Mouse (Mus musculus) midbrain, postnatal 0 days (tissue): ENCODE measurements around the gene 1700003H04Rik. TPM values are rescaled to one million over a fixed set of nuclear protein-coding genes. Genes with fewer than 3 reads are reported as not detected.

Experiments used
- ATAC-seq: fragments of 200-750 bp; cut with Nextera tagmentation; 2 replicates; pipeline ENCODE4 v1.8.0; 2017; ENCODE audit warnings: moderate number of reproducible peaks, mild to moderate bottlenecking, moderate TSS enrichment, moderate library complexity; ENCODE audit not compliant: low FRiP score
- DNase-seq: peaks from one replicate; pipeline ENCODE4 v3.0.0-alpha.2; 2015; ENCODE audit warnings: low spot score
- H3K27ac ChIP-seq: fragments of 300-500 bp; sonication (generic); 2 replicates; pipeline ENCODE4 v1.5.1; 2014; ENCODE audit warnings: low read depth, mild to moderate bottlenecking, low read length, mixed read lengths
- H3K27me3 ChIP-seq: fragments of 300-500 bp; sonication (generic); 2 replicates; pipeline ENCODE4 v1.6.1; 2014; ENCODE audit warnings: low read length, control low read depth, mixed read lengths; ENCODE audit not compliant: insufficient read depth
- H3K36me3 ChIP-seq: fragments of 300-500 bp; sonication (generic); 2 replicates; pipeline ENCODE4 v1.6.1; 2014; ENCODE audit warnings: low read length, control low read depth, mixed read lengths; ENCODE audit not compliant: insufficient read depth
- H3K4me1 ChIP-seq: fragments of 300-500 bp; sonication (generic); 2 replicates; pipeline ENCODE4 v1.6.1; 2014; ENCODE audit warnings: mild to moderate bottlenecking, control low read depth, antibody characterized with exemption, low read length, mixed read lengths; ENCODE audit not compliant: insufficient read depth
- H3K4me2 ChIP-seq: fragments of 300-500 bp; sonication (generic); 2 replicates; pipeline ENCODE4 v1.6.1; 2014; ENCODE audit warnings: low read depth, mild to moderate bottlenecking, low read length, mixed read lengths; ENCODE audit not compliant: poor library complexity, severe bottlenecking
- H3K4me3 ChIP-seq: fragments of 300-500 bp; sonication (generic); 2 replicates; pipeline ENCODE4 v1.5.1; 2014; ENCODE audit warnings: low read depth, mild to moderate bottlenecking, low read length, moderate library complexity
- H3K9ac ChIP-seq: fragments of 300-500 bp; sonication (generic); replicated peaks from 2 replicates; pipeline ENCODE4 v1.6.1; 2014; ENCODE audit warnings: mild to moderate bottlenecking, low read length, moderate library complexity, mixed read lengths; ENCODE audit not compliant: poor library complexity, severe bottlenecking
- H3K9me3 ChIP-seq: fragments of 300-500 bp; sonication (generic); 2 replicates; pipeline ENCODE4 v1.6.1; 2016; ENCODE audit warnings: low read length, control low read depth
- CTCF ChIP-seq: IDR thresholded peaks from 2 replicates; pipeline ENCODE4 v1.5.1; 2016; ENCODE audit warnings: antibody characterized with exemption, mild to moderate bottlenecking
- WGBS: fragments of 180-500 bp; shearing (Covaris S2); extraction: QIAGEN DNeasy Blood & Tissue Kit; methylation state at CpG from one replicate; pipeline ENCODE4 v1.1.7; 2014; 5-methylcytosine and 5-hydroxymethylcytosine counted together
- polyA plus RNA-seq: library from polyadenylated mRNA; unstranded; fragments of >200 nt; fragmentation: Nextera tagmentation; extraction: Ambion mirVana; gene quantifications from 2 replicates; pipeline ENCODE4 v1.2.1, GENCODE M21; 2015
- total RNA-seq: library from RNA; depleted of rRNA; stranded (reverse); fragments of >200 nt; gene quantifications from 2 replicates; pipeline ENCODE4 v1.2.3, GENCODE M21; 2014; rRNA removed

1700003H04Rik gene
- total and polyA plus RNA-seq, 2 experiments from 2014 or later: not detected

GRCm38 (mm10) chr3:124548898-124549297 is 32.0 kb downstream of the 1700003H04Rik start:
- ATAC-seq: no peak
- Histone ChIP-seq H3K4me2 (no peak overlapping the region), H3K36me3 (no peaks in the 10 kb centered on the region), H3K9me3 (no peaks in the 10 kb centered on the region), H3K4me1 (no peaks in the 10 kb centered on the region), H3K9ac (no peak overlapping the region), H3K27me3 (no peaks in the 10 kb centered on the region), H3K4me3 (no peak overlapping the region), H3K27ac (no peak overlapping the region)
- no peak for TF ChIP-seq CTCF
- WGBS: 87% methylated on average over 10 of the region's 10 CpGs
- DNase-seq: peak; percentile 65

- peak; percentile 75 for DNase-seq
- no peak for TF ChIP-seq CTCF
- Histone ChIP-seq H3K4me3 (no peak overlapping the region), H3K27me3 (no peaks in the 10 kb centered on the region), H3K4me2 (no peak overlapping the region), H3K27ac (no peak overlapping the region), H3K4me1 (no peaks in the 10 kb centered on the region), H3K9me3 (no peaks in the 10 kb centered on the region), H3K36me3 (no peaks in the 10 kb centered on the region), H3K9ac (no peak overlapping the region)
- no peak for ATAC-seq
- WGBS: 78% methylated on average over 2 of the region's 2 CpGs
Measured at GRCm38 (mm10) chr3:124538260-124538659, 42.6 kb downstream of the 1700003H04Rik start.

- Histone ChIP-seq H3K27ac (no peak overlapping the region), H3K9ac (no peak overlapping the region), H3K4me3 (no peak overlapping the region), H3K4me1 (no peaks in the 10 kb centered on the region), H3K27me3 (no peaks in the 10 kb centered on the region), H3K36me3 (no peaks in the 10 kb centered on the region), H3K9me3 (no peaks in the 10 kb centered on the region), H3K4me2 (no peak overlapping the region)
- DNase-seq: no peak
- ATAC-seq: no peak
- TF ChIP-seq CTCF: no peak
- WGBS: 58% methylated on average over 1 of the region's 1 CpGs
Measured at GRCm38 (mm10) chr3:124536602-124537001, 44.3 kb downstream of the 1700003H04Rik start.

DNA sequence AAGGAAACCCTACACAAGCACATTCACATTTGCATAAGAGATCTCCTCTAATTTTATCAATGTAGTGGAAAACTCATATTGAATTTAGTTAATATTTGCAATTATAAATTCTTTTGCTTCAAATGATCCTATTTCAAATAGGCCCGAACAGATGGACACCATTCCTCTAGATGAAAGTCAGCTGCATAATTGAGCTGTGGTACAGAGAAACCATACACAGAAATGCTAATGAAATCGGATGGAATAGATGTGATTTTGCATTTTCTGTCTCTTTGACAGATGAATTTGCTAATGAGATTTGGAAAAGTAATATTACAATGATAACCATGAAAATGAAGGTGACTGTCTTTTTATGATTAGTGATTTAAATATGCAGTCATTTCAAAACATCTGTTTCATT is 62.1 kb downstream of the 1700003H04Rik start:
- H3K4me1 ChIP-seq: no peaks in the 10 kb centered on the region
- ATAC-seq: no peak
- no peaks in the 10 kb centered on the region for H3K9me3 ChIP-seq
- no peak overlapping the region for H3K4me3 ChIP-seq
- 57% methylated on average over 2 of the region's 2 CpGs for WGBS
- H3K36me3 ChIP-seq: no peaks in the 10 kb centered on the region
- no peaks in the 10 kb centered on the region for H3K27me3 ChIP-seq
- DNase-seq: no peak
- TF ChIP-seq CTCF: no peak
- H3K27ac ChIP-seq: no peak overlapping the region
- no peak overlapping the region for H3K9ac ChIP-seq
- H3K4me2 ChIP-seq: no peak overlapping the region

Other genes starting within 250 kb of the 1700003H04Rik start
- not detected in 2 replicates for gene 1700006A11Rik, start 155.1 kb downstream of the 1700003H04Rik start, total RNA-seq
- not detected in 2 replicates for gene 1700006A11Rik, start 155.1 kb downstream of the 1700003H04Rik start, polyA plus RNA-seq